Mouse (Mus musculus) lung, embryonic 16.5 days (tissue): ENCODE results near the gene Map3k12. TPM values are rescaled to one million over a fixed set of nuclear protein-coding genes. Genes with fewer than 3 reads are reported as not detected.

Experiments
- ATAC-seq: fragments of 200-750 bp; cut with Nextera tagmentation; 2 replicates; pipeline ENCODE4 v1.8.0; 2017; ENCODE audit warnings: low read depth, mild to moderate bottlenecking, moderate library complexity
- H3K27ac ChIP-seq: fragments of 300-500 bp; sonication (generic); 2 replicates; pipeline ENCODE4 v1.5.1; 2014; ENCODE audit warnings: mild to moderate bottlenecking, control low read depth, low read length
- H3K27me3 ChIP-seq: fragments of 300-500 bp; sonication (generic); 2 replicates; pipeline ENCODE4 v1.6.1; 2014; ENCODE audit warnings: low read depth, low read length, mixed read lengths; ENCODE audit not compliant: control insufficient read depth, insufficient read depth
- H3K36me3 ChIP-seq: fragments of 300-500 bp; sonication (generic); 2 replicates; pipeline ENCODE4 v1.6.1; 2014; ENCODE audit warnings: low read length; ENCODE audit not compliant: control insufficient read depth, insufficient read depth
- H3K4me1 ChIP-seq: fragments of 300-500 bp; sonication (generic); replicated peaks from 2 replicates; pipeline ENCODE4 v1.6.1; 2014; ENCODE audit warnings: low read length, mixed read lengths; ENCODE audit not compliant: control insufficient read depth, insufficient read depth
- H3K4me2 ChIP-seq: fragments of 300-500 bp; sonication (generic); 2 replicates; pipeline ENCODE4 v1.6.1; 2014; ENCODE audit warnings: low read depth, low read length, control low read depth
- H3K4me3 ChIP-seq: fragments of 300-500 bp; sonication (generic); 2 replicates; pipeline ENCODE4 v1.5.1; 2014; ENCODE audit warnings: mild to moderate bottlenecking, low read length, control low read depth
- H3K9ac ChIP-seq: fragments of 300-500 bp; sonication (generic); 2 replicates; pipeline ENCODE4 v1.6.1; 2014; ENCODE audit warnings: low read length, control low read depth
- H3K9me3 ChIP-seq: fragments of 300-500 bp; sonication (generic); 2 replicates; pipeline ENCODE4 v1.6.1; 2016; ENCODE audit warnings: low read length; ENCODE audit not compliant: control insufficient read depth
- WGBS: fragments of 180-500 bp; shearing (Covaris S2); extraction: QIAGEN DNeasy Blood & Tissue Kit; methylation state at CpG from one replicate; pipeline ENCODE4 v1.1.7; 2014; 5-methylcytosine and 5-hydroxymethylcytosine counted together
- polyA plus RNA-seq: library from polyadenylated mRNA; unstranded; fragments of >200 nt; fragmentation: Nextera tagmentation; extraction: Ambion mirVana; gene quantifications from 2 replicates; pipeline ENCODE4 v1.2.1, GENCODE M21; 2015

Gene Map3k12
- polyA plus RNA-seq, 1 experiment from 2014 or later, result 13.2 TPM

DNA sequence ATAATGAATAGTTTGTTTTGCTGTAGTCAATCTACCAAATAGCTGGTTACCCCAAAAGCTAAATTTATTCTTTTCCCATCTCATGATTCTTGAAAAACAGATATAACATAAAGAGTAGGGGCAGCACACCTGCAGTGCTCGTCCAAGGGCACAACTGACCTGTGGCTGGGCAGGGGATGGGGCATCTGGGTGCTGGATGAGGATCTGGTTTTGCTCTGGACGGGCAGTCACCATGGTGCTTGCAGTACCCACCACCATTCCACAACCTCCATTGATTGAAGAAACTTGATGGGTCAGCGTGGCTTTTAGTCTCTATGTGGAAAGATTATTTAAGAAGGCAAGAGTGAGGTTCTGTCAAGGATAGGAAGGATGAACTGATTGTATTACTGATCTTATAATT is 29.4 kb upstream of the Map3k12 start:
- no peak overlapping the region for H3K4me2 ChIP-seq
- H3K9me3 ChIP-seq, result no peaks in the 10 kb centered on the region
- no peak overlapping the region for H3K9ac ChIP-seq
- 86% methylated on average over 3 of the region's 3 CpGs for WGBS
- H3K36me3 ChIP-seq, result peaks cover 35% of the 10 kb centered on the region
- no peaks in the 10 kb centered on the region for H3K27me3 ChIP-seq
- no peak overlapping the region for H3K27ac ChIP-seq
- no peak for ATAC-seq
- no peak overlapping the region for H3K4me3 ChIP-seq
- no peaks in the 10 kb centered on the region for H3K4me1 ChIP-seq

GRCm38 (mm10) chr15:102544801-102545200 is 27.9 kb upstream of the Map3k12 start:
- 92% methylated on average over 4 of the region's 4 CpGs for WGBS
- Histone ChIP-seq H3K9me3 (no peaks in the 10 kb centered on the region), H3K4me2 (no peak overlapping the region), H3K27ac (no peak overlapping the region), H3K27me3 (no peaks in the 10 kb centered on the region), H3K9ac (no peak overlapping the region), H3K36me3 (peaks cover 42% of the 10 kb centered on the region), H3K4me1 (no peaks in the 10 kb centered on the region), H3K4me3 (no peak overlapping the region)
- no peak for ATAC-seq

GRCm38 (mm10) chr15:102533926-102534325 is 17.1 kb upstream of the Map3k12 start:
- no peaks in the 10 kb centered on the region for H3K27me3 ChIP-seq
- WGBS, result 83% methylated on average over 7 of the region's 7 CpGs
- H3K36me3 ChIP-seq, result peaks cover 67% of the 10 kb centered on the region
- no peak overlapping the region for H3K27ac ChIP-seq
- no peak for ATAC-seq
- no peaks in the 10 kb centered on the region for H3K4me1 ChIP-seq
- H3K4me2 ChIP-seq, result no peak overlapping the region
- H3K9ac ChIP-seq, result no peak overlapping the region
- H3K9me3 ChIP-seq, result no peaks in the 10 kb centered on the region
- no peak overlapping the region for H3K4me3 ChIP-seq

DNA sequence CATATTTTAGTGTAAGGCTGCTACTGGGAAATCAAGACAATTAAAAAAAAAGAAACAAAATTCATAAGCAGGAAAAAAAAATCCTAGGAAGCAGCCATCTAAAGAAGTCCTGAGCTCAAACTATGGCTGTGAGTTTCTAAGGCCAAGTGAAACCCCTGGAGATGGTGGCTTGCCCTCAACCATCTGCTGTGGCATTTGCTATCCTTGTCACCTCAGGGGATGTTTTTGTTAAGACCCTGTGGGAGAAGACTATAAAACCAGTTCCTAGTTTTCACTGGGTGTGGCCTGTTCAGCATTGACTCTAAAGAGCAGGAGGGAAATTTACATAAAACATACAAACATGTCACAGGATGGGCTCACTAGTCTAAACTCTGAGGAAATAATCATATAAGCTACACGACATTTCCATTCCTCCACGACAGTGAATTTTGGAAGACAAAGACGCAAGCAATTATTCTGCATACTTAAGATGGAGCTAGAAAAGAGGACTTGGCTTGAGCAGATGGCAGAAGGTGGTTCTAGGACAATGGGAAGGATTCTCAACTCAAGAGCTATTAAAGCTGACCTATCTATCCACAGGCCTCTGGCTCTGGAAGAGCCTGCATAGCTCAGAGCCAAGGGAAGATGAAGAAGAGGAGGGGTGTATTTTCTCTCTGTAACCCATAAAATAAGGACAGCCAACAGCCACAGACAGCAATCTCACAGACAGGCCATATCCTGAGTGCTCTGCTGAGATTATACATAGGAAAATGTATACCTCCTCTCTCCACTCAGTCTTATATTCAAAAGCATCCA is 15.4 kb upstream of the Map3k12 start:
- Histone ChIP-seq H3K4me1 (no peaks in the 10 kb centered on the region), H3K27ac (no peak overlapping the region), H3K4me3 (no peak overlapping the region), H3K4me2 (no peak overlapping the region), H3K36me3 (peaks cover 76% of the 10 kb centered on the region), H3K27me3 (no peaks in the 10 kb centered on the region), H3K9ac (no peak overlapping the region), H3K9me3 (no peaks in the 10 kb centered on the region)
- 86% methylated on average over 3 of the region's 3 CpGs for WGBS
- no peak for ATAC-seq

DNA sequence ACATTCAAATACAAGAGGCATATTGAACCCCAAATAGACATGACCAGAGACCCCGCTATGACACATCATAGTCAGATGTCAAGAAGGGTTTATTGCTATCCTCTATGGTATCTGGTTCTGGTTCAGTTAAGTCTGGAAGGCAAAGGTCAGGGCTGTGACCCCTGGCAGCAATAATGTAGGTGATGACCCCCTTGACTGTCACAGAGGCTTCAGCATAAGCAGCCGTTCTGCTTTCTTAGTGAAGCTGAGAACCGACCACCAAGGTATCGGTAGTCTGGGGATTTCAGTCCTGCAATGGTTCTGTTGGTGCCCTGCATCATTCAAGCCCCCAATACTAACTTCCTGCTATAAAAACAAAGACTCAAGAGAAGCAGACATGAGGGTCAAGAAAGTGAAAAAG is 14.7 kb upstream of the Map3k12 start:
- no peak overlapping the region for H3K9ac ChIP-seq
- no peak for ATAC-seq
- no peak overlapping the region for H3K4me2 ChIP-seq
- peaks cover 73% of the 10 kb centered on the region for H3K36me3 ChIP-seq
- H3K9me3 ChIP-seq, result no peaks in the 10 kb centered on the region
- no peaks in the 10 kb centered on the region for H3K4me1 ChIP-seq
- H3K27ac ChIP-seq, result no peak overlapping the region
- 87% methylated on average over 4 of the region's 4 CpGs for WGBS
- H3K4me3 ChIP-seq, result no peak overlapping the region
- no peaks in the 10 kb centered on the region for H3K27me3 ChIP-seq

DNA sequence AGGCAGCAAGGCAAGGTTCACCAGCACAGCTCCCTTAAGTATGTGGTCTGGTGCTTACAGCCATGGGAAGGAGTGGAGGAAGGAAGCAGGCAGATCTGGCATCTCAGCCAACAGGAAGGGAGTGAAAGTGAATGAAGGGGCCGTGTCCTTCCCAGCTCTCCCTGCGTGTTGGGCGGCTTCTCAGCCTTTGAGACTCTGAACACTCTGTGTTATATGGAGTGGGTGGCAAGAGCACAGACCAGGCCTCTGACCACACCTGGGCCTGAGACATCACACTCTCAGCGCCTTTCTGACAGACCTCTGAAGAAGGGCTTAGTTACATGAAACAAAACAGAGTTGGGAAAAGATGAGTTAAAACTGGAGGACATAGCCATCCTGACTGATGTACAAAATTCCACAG is 13.7 kb upstream of the Map3k12 start:
- 70% methylated on average over 4 of the region's 4 CpGs for WGBS
- H3K4me3 ChIP-seq, result no peak overlapping the region
- H3K9ac ChIP-seq, result no peak overlapping the region
- H3K27me3 ChIP-seq, result no peaks in the 10 kb centered on the region
- H3K4me1 ChIP-seq, result no peaks in the 10 kb centered on the region
- H3K4me2 ChIP-seq, result no peak overlapping the region
- H3K9me3 ChIP-seq, result no peaks in the 10 kb centered on the region
- no peak overlapping the region for H3K27ac ChIP-seq
- H3K36me3 ChIP-seq, result peaks cover 64% of the 10 kb centered on the region
- ATAC-seq, result no peak

GRCm38 (mm10) chr15:102528396-102528795 is 11.5 kb upstream of the Map3k12 start:
- H3K4me2 ChIP-seq, result no peak overlapping the region
- WGBS, result 97% methylated on average over 1 of the region's 1 CpGs
- no peak overlapping the region for H3K27ac ChIP-seq
- no peaks in the 10 kb centered on the region for H3K9me3 ChIP-seq
- H3K4me3 ChIP-seq, result no peak overlapping the region
- H3K9ac ChIP-seq, result no peak overlapping the region
- no peak for ATAC-seq
- no peaks in the 10 kb centered on the region for H3K4me1 ChIP-seq
- H3K36me3 ChIP-seq, result peaks cover 63% of the 10 kb centered on the region
- no peaks in the 10 kb centered on the region for H3K27me3 ChIP-seq

GRCm38 (mm10) chr15:102527936-102528335 is 11.1 kb upstream of the Map3k12 start:
- Histone ChIP-seq H3K27me3 (no peaks in the 10 kb centered on the region), H3K4me3 (no peak overlapping the region), H3K9me3 (no peaks in the 10 kb centered on the region), H3K4me2 (no peak overlapping the region), H3K4me1 (no peaks in the 10 kb centered on the region), H3K9ac (no peak overlapping the region), H3K27ac (no peak overlapping the region), H3K36me3 (peaks cover 59% of the 10 kb centered on the region)
- WGBS, result 71% methylated on average over 3 of the region's 3 CpGs
- ATAC-seq, result no peak

GRCm38 (mm10) chr15:102526111-102527002 is 9.5 kb upstream of the Map3k12 start:
- Histone ChIP-seq H3K27ac (no peak overlapping the region), H3K4me1 (no peaks in the 10 kb centered on the region), H3K9me3 (no peaks in the 10 kb centered on the region), H3K36me3 (peaks cover 52% of the 10 kb centered on the region), H3K4me2 (no peak overlapping the region), H3K27me3 (no peaks in the 10 kb centered on the region), H3K9ac (no peak overlapping the region), H3K4me3 (no peak overlapping the region)
- WGBS, result 73% methylated on average over 6 of the region's 6 CpGs
- ATAC-seq, result no peak
